Mouse (Mus musculus): Measurements from ENCODE around the gene Uvssa.

The Uvssa gene

GRCm38 (mm10) chr5:33372331-33373038 is 5.9 kb upstream of the Uvssa start:
- no peak for DNase-seq (ENCODE audit: low spot score)

GRCm38 (mm10) chr5:33377176-33377575 is 1.2 kb upstream of the Uvssa start:
- DNase-seq (ENCODE audit: low spot score) = no peak

DNA sequence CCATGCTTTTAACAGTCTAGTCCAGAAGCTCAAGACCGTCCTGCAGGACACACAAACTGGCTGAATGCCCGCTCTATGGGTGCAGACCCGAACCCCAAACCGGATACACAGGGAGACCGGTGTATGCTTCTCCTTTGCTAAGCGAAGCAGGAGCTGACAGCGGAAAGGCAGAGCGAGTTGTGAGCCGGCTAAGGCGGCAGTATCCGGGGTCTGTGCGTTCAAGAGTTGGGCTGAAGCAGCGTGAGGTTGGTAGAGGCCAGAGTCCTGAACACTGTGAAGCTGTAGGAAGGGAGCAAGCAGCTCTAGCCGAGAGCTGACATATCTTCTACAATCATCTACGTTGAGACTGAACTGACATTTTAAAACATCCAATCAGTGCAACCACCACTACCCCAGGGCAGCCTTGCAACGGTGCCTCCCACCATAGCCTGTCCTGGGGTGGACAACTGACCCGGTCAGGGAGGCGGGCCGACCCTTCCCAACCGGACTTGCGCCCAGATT is 498 bp upstream of the Uvssa start:
- peak; percentile 33 for DNase-seq (ENCODE audit: low spot score)

DNA sequence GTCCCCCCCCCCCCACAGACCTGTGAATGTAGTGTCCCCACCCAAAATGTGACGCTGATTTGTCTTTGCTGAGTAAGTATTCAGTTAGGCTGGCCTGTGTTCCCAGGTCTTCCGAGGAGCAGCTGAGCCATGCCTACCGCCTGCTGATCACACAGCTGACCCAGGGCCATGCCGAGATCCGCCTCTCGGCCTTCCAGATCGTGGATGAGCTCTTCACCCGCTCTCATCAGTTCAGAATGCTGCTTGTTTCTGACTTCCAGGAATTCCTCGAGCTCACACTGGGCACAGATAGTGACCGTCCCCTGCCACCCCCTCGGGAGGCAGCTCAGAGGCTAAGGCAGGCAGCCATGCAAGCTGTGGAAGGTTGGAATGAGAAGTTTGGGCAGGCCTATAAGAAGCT is 9.2 kb downstream of the Uvssa start:
- DNase-seq (ENCODE audit: low spot score) = no peak

GRCm38 (mm10) chr5:33393803-33394202 is 15.5 kb downstream of the Uvssa start:
- DNase-seq (ENCODE audit: low spot score) = peak; percentile 87

DNA sequence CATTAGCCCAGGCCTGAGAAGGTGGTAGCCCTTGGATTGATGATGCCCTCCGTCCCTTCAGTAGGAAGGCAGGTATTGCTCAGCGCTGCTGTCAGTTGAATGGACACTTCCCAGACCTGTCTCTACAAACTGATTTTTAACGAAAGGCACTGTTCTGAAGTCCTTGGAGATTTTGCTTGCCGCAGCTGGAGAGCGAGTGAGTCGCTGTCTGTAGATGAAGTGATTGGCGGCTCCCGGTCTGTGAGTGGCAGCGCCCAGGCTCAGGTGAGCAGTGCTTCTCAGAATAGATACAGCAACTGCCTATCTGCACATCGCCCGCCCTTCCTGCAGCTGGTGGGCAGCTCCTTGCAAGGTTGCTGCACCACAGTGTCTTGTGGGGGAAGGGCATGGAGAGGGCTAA is 17.3 kb downstream of the Uvssa start:
- no peak for DNase-seq (ENCODE audit: low spot score)

GRCm38 (mm10) chr5:33396828-33397227 is 18.5 kb downstream of the Uvssa start:
- DNase-seq (ENCODE audit: low spot score) = peak; percentile 18

DNA sequence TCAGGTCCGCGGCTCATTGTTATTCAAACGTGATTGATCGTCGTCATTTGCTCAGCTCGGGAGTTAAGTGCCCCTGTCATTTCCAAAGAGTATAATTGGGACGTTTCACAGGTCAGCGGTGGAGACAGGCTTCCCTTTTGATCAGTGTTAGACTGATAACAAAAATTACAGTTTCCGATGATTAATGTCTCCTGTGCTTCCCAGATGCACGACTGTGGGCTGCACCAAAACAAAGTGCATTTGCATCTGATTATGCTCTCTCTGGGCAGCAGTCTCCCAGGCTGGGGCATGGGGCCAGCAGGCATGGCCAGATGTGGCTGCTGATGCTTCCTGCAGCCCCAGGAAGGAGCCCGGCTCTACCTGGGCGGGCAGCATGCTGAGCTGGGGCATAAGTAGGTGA is 22.5 kb downstream of the Uvssa start:
- DNase-seq (ENCODE audit: low spot score) = no peak

GRCm38 (mm10) chr5:33420313-33420712 is 42.0 kb downstream of the Uvssa start:
- DNase-seq (ENCODE audit: low spot score) = no peak

- DNase-seq (ENCODE audit: low spot score) = no peak
Measured at GRCm38 (mm10) chr5:33427461-33427860, 49.1 kb downstream of the Uvssa start.

- no peak for DNase-seq (ENCODE audit: low spot score)
Measured at GRCm38 (mm10) chr5:33430106-33430505, 51.8 kb downstream of the Uvssa start.

DNA sequence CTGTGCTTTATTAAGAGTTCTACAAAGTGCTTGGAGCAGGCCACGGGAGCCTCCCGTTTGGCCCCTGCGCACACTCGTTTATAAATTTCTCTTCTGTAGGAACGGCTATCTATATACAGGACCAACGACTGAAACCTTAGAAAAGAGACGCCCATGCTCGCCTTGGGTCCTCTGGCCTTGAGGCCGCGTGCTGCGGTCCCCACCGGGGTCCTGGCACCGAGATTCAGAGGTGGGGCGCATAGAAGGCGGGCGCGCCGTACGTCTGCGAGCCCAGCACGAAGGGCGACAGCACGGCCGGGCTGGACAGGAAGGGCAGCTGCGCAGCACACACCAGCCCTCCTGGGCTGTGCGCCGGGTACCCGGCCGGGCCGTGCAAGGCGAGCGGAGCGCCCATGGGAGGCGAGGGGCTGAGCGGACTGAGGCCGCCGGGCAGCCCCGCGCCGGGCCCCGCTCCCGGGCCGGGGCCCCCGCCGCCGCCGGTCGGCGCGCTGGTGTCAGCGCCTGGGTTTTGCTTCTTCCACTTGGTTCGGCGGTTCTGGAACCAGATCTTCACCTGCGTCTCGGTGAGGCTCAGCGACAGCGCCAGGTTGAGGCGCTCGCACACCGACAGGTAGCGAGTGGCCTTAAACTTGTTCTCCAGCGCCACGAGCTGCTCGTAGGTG is 52.3 kb downstream of the Uvssa start:
- no peak for DNase-seq (ENCODE audit: low spot score)

GRCm38 (mm10) chr5:33431173-33432005 is 53.0 kb downstream of the Uvssa start:
- DNase-seq (ENCODE audit: low spot score) = no peak

- DNase-seq (ENCODE audit: low spot score) = no peak
Measured at GRCm38 (mm10) chr5:33432057-33432935, 53.9 kb downstream of the Uvssa start.

GRCm38 (mm10) chr5:33433201-33434138 is 55.1 kb downstream of the Uvssa start, which contains the start of gene Nkx1-1:
TSS of gene Nkx1-1 (minus strand) at chr5:33433976.
- DNase-seq (ENCODE audit: low spot score) = no peak

DNA sequence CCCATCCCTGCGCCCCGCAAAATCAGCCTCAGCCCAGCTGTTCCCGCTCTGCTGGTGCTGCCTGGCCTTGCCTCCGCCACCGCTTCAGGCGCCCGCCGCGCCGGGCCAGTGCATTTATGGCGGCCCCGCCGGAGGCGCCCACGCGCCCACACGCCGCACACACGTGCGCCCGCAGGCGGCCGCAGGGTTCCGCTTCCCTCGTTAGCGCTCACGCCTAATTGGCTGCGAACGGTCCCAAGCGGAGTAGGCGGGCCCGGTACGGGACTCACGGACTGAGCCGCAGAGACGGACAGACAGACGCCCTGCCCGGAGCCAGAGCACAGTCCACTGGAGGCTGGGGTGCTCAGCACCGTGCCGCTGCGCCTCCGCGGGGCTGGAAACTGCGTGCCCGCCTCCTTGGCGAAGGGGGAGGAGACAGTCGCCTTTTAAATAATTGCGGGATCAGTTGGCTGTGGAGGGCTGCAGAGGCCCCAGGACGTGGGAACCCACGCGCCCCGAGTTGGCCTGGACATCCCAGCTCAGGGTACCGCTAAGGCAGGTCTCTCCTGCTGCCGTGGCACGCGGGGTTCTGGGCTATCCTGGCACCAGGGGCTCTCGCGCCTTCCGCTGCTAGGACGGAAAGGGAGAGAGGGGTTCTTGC is 55.9 kb downstream of the Uvssa start:
- no peak for DNase-seq (ENCODE audit: low spot score)

DNA sequence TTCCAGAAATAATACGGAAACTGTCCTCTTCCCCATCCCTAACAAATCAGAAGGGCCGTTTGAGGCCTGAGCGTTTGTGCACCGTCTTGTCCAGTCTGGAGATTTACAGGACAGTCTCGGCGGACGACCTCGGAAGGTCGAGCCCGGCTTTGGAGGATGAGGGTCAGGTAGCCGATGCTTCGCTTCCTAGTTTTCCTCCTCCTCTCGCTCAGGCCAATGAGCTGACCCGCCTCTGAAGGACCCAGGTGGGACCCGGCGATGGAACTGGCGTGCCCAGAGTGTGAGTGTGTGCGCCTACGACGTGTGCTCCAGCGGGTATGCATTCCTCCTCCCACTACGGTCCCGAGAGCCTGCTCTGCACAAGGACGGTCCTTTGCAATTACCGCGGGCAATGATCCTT is 56.8 kb downstream of the Uvssa start:
- DNase-seq (ENCODE audit: low spot score) = no peak

GRCm38 (mm10) chr5:33435941-33436340 is 57.6 kb downstream of the Uvssa start:
- no peak for DNase-seq (ENCODE audit: low spot score)

DNA sequence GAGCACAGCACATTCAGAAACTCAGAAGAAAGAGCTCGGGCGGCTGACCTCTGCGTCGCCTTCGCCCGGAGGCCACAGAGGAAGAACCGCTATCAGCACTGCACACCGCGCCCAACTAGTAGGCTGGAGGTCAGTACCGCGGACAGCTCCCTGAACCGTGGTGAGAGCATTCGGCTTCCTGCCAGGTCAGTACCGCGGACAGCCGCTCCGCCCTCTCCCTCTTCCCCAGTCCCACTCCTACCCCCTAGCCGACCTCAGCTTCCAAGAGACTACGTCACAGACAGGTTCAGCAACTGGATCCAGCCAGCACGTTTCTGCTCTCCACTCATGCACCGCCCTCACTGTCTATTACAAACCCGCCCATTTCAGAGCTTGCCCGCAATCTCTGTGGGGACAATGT is 59.9 kb downstream of the Uvssa start:
- peak; percentile 77 for DNase-seq (ENCODE audit: low spot score)

All from layer of hippocampus, adult 11-12 months (tissue).